Mouse (Mus musculus): ENCODE measurements at regions not wholly inside any gene's neighbourhood (a gene's known extent, or its start where the extent isn't known, plus 50 kb on each side); places are given as distances from the start of the nearest gene placed in this dataset.

DNA sequence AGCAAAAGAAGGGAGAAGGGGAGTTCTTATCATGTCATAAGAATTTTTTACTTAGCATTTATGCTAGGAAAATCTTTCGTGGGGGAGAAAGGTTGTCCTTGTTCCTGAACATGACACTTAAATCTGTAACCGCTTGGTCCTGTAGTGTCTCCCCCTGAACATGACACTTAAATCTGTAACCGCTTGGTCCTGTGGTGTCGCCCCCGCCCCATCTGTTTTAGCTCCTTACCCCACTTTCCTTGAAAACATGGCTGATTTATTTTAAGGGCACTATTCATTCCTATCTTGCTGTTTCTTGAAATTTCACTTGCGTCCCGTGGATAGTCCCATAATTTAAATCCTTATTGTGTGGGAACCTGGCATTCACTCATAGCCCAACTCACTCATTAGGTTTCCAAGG is 82.2 kb downstream of the Rap2a start:
- no peak for DNase-seq (ENCODE audit: low spot score in 2 of 2)

- no peak for DNase-seq (ENCODE audit: low spot score in 2 of 2)
Observed at GRCm38 (mm10) chr14:120560987-120561386, 82.7 kb downstream of the Rap2a start.

DNA sequence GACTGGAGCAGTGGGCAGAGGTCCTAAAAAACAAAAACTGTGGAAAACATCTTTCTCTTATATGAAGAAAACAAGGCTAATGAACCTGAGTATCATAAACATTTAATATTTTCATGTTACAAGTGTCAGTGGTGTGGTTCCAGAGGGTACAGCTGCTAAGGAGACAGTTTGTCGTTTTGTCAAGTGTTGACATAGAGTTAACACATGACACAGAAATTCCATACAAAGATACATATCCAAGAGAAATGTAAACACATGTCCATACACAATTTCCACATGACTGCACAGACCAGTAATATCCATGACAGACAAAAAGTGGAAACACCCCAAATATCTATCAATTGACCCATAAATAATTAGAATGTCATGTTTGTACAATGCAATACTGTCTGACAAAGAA is 88.7 kb downstream of the Rap2a start:
- no peak for DNase-seq (ENCODE audit: low spot score in 2 of 2)

GRCm38 (mm10) chr14:120568054-120568453 is 89.8 kb downstream of the Rap2a start:
- DNase-seq (ENCODE audit: low spot score in 2 of 2) = no peak

GRCm38 (mm10) chr14:120572238-120572637 is 94.0 kb downstream of the Rap2a start:
- no peak for DNase-seq (ENCODE audit: low spot score in 2 of 2)

DNA sequence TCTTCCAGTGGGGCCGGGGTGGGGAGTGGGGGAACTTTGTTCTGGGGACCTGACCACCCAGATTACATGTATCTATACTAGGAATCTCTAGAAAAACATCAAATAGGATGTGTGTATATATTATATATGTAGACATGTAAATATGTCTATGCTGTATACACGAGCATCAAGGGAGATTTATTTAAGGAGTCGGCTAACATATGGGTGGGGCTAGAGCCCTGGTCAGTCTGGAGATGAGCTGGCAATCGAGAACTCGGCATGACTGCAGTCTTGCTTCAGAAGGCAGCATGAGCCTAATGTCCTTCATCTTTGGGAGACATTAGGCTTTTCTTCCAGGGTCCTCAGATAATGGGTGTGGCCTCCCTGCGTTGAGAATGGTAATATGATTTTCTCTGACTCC is 97.0 kb downstream of the Rap2a start:
- no peak for DNase-seq (ENCODE audit: low spot score in 2 of 2)

- DNase-seq (ENCODE audit: low spot score in 2 of 2) = no peak
Observed at GRCm38 (mm10) chr14:120578352-120579080, 100.3 kb downstream of the Rap2a start.

GRCm38 (mm10) chr14:120583807-120584206 is 105.6 kb downstream of the Rap2a start:
- no peak for DNase-seq (ENCODE audit: low spot score in 2 of 2)

GRCm38 (mm10) chr14:120592191-120592590 is 113.9 kb downstream of the Rap2a start:
- no peak for DNase-seq (ENCODE audit: low spot score in 2 of 2)

GRCm38 (mm10) chr14:120600414-120600935 is 122.2 kb downstream of the Rap2a start:
- no peak for DNase-seq (ENCODE audit: low spot score in 2 of 2)

- no peak for DNase-seq (ENCODE audit: low spot score in 2 of 2)
Observed at GRCm38 (mm10) chr14:120601510-120601909, 123.3 kb downstream of the Rap2a start.

GRCm38 (mm10) chr14:120603849-120604492 is 125.7 kb downstream of the Rap2a start:
- DNase-seq (ENCODE audit: low spot score in 2 of 2) = no peak

DNA sequence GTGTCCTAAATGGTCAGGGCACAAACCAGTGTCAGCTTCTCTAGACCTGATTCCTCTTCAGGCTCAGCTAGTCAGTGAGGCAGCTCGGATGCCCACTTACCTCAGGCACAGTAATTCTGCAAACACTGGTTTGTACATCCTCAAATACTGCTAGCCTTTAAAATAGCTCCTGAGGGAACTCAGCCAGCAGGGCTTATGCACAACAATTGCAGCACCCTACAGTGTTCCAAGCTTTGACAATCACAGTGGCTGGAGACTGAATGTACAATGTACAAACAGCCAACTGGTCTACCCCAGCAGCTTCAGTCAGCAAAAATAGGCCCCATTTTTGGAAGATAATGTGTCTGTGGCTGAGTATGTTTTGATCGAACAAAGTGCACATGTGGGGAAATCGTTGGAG is 129.6 kb downstream of the Rap2a start:
- DNase-seq (ENCODE audit: low spot score in 2 of 2) = no peak

DNA sequence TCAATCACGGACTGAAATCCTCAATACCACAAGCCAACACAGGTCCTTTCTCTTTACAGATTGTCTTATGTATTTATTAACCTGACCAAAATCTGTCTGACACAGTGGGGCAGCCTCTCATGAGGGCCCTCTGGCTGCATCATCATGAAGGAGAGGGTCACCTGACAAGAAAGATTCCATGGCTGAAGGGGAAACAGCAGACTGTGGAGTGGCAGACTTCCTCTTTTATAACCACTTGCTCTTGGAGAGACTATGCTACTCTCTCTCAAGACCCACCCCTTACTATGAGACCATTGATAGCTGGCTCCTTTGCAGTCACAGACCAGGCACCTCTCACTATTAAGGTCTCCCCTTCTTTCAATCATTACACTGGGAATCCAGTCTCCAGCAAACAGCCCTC is 133.1 kb downstream of the Rap2a start:
- no peak for DNase-seq (ENCODE audit: low spot score in 2 of 2)

DNA sequence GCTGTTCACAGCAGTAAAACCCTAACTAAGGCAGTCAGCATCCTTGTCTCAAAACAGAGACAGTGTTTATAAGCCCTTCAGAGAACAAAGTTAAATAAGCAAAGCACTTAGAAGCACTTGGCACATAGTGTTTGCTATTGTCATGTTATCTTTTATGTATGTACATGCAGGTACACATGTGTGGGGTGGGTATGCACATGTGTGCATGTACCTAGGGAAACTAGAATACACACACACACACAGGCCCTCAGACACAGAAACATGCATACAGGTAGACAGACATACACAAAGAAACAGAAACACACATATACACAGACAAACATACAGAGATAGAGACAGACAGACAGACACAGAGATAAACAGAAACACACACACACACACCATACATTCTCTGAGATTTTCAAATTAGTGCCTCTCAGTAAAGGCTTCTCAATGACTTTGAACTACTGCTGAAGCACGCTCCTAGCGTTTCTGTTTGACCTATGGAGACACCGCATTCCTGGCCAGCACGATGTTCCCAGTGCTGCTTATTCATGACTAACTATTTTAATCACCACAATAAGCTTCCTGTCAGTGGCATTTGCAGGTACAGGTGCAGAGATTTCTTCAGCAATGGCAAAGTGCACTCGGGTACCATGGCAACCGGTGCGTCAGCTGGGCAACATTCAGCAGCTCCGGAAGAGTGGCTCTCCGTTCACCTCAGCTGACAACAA is 148.1 kb downstream of the Rap2a start:
- no peak for DNase-seq (ENCODE audit: low spot score in 2 of 2)

DNA sequence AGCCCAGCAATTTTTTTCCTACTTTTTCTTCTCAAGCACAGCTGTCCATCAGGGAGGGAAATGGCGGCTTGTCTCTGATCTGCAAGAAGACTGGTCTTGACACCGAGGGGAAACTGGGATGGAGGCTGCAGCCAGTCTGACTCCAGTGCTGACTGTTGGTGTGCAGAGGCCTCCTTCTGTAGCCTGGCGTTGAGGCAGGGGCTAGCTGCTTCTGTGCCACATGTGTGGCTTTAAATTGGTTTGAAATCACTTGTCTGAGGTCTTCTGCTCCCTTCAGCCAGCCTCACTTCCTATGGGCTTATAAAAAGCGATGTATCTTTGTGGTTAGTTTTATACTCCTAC is 148.7 kb downstream of the Rap2a start:
- no peak for DNase-seq (ENCODE audit: low spot score in 2 of 2)

GRCm38 (mm10) chr14:120632771-120633170 is 154.5 kb downstream of the Rap2a start:
- no peak for DNase-seq (ENCODE audit: low spot score in 2 of 2)

GRCm38 (mm10) chr14:120636726-120637400 is 158.6 kb downstream of the Rap2a start:
- no peak for DNase-seq (ENCODE audit: low spot score in 2 of 2)

DNA sequence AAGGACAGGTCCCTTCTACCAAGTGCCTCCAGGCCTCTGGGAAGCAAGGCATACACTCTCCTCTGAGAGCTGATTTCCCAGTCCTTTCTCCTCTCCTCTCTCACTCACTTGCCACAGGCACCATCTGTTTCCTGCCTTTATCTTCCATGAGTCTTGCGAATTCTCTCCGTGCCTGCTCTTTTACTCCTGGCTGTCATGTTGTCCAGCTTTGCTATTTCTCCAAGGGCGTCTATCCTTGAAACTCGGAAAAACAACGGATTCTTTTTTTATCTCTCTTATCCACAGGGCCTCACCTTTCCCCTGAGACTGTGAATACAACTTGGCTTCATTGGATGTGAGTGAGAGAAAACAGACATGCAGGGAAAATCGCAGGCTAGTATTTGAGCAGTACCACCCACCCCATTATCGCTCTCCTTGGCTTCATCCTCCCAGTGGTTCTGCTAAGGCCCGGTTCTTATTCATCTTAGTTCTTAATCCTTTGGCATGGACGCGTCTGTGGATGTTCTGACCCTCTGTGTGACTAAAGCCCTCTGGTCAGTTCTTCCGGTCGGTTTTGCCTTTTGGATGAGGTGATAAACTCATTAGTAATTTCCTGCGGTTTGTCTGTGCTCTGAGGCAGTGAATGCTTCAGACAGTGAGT is 159.4 kb downstream of the Rap2a start:
- DNase-seq (ENCODE audit: low spot score in 2 of 2) = no peak

DNA sequence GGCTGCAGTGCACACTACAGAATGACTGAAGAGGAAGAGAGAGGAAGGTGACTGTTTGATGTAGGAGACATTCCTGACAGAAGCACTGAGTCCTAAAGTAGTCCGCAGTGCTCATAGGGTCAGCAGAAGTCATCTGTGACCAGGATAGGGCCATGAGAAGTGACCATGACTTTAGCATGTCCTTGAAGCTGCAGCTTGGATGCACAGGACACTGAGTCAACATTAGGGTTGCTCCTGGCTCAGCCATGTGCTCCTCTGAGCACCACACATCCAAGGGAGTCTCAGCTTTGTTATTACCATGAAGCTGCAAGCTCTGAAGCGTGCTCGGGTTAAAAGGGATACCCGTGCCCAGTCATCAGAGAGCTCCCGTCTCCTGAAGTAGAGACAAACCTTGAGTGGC is 164.3 kb downstream of the Rap2a start:
- peak in 1 of 2 experiments; percentile 19 for DNase-seq (ENCODE audit: low spot score in 2 of 2)

DNA sequence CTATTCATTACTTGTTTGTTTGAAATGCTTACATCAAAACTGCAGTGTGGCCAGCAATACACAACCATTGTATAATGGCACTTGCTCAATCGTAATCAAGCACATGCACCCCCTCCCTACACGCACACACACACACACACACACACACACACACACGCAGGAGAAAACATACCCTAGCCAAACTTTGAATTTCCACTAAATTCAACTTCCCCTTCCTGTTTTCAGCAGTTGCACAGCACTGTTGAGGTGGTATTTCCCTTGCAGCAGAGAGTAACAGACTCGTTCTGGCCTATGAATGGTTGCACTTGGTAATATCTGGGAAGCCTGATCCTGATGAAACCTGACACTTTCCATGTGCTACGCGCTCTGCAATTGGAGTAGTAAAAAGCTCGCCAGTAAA is 173.8 kb downstream of the Rap2a start:
- DNase-seq (ENCODE audit: low spot score in 2 of 2) = no peak
